Mouse (Mus musculus) CH12.LX (cell line): Measurements from ENCODE around the gene Nhp2. TPM values are rescaled to one million over a fixed set of nuclear protein-coding genes. Genes with fewer than 3 reads are reported as not detected.

ENCODE experiments used
- DNase-seq: peaks from one replicate; pipeline ENCODE4 v3.0.0-alpha.2; 2013; ENCODE audit errors: extremely low read depth
- H3K27ac ChIP-seq: 2 replicates; pipeline ENCODE4 v1.5.1; 2012; ENCODE audit warnings: low read depth, mild to moderate bottlenecking, control low read depth, moderate library complexity; ENCODE audit not compliant: insufficient read depth
- H3K27me3 ChIP-seq: replicated peaks from 2 replicates; pipeline ENCODE3; 2012; ENCODE audit warnings: inconsistent platforms
- H3K36me3 ChIP-seq, 2 experiments: replicated peaks in 1 of 2; 2 replicates each; pipeline versions ENCODE3 to v1.6.1; 2012; ENCODE audit warnings: inconsistent platforms in 1 of 2, low read length in 1 of 2, mild to moderate bottlenecking in 1 of 2, mixed read lengths in 1 of 2, moderate library complexity in 1 of 2; ENCODE audit not compliant: control insufficient read depth in 1 of 2, insufficient read depth in 1 of 2
- H3K4me1 ChIP-seq, 2 experiments: 2 replicates each; pipeline ENCODE4 v1.6.1; 2012; ENCODE audit warnings: inconsistent platforms in 1 of 2, moderate library complexity in 1 of 2; ENCODE audit not compliant: insufficient read depth in 2 of 2, control insufficient read depth in 1 of 2
- H3K4me2 ChIP-seq: 2 replicates; pipeline ENCODE4 v1.6.1; 2012; ENCODE audit warnings: low read depth, mild to moderate bottlenecking, control low read depth; ENCODE audit not compliant: poor library complexity, insufficient read depth, severe bottlenecking
- H3K4me3 ChIP-seq, 3 experiments: fragments of 150-350 bp in 1 of 3; sonication (generic) in 1 of 3; replicated peaks in 1 of 3; 2 replicates each; pipeline versions ENCODE3 to v1.5.1; 2011 to 2012; ENCODE audit warnings: low read depth in 2 of 3, low read length in 2 of 3, mild to moderate bottlenecking in 2 of 3, moderate library complexity in 2 of 3, control low read depth in 1 of 3, improper control_type of control experiment in 1 of 3, inconsistent platforms in 1 of 3, mixed read lengths in 1 of 3; ENCODE audit not compliant: poor library complexity in 1 of 3
- H3K79me2 ChIP-seq: replicated peaks from 2 replicates; pipeline ENCODE4 v1.6.1; 2012; ENCODE audit warnings: mild to moderate bottlenecking, moderate library complexity; ENCODE audit not compliant: control insufficient read depth, poor library complexity, insufficient read depth, severe bottlenecking; ENCODE audit errors: extremely low read depth
- H3K9ac ChIP-seq: 2 replicates; pipeline ENCODE4 v1.6.1; 2012; ENCODE audit warnings: low read depth, mild to moderate bottlenecking, control low read depth, moderate library complexity; ENCODE audit not compliant: insufficient read depth
- H3K9me3 ChIP-seq: replicated peaks from 2 replicates; pipeline ENCODE3; 2012; ENCODE audit warnings: low read length, inconsistent platforms, mixed read lengths
- CHD1 ChIP-seq: IDR thresholded peaks from 2 replicates; pipeline ENCODE4 v1.6.1; 2012; ENCODE audit warnings: low read depth, low read length, improper control_type of control experiment, inconsistent platforms
- CHD2 ChIP-seq: IDR thresholded peaks from 2 replicates; pipeline ENCODE4 v1.6.1; 2011; ENCODE audit warnings: low read length, improper control_type of control experiment
- CTCF ChIP-seq, 2 experiments: IDR thresholded peaks in 1 of 2; conservative IDR thresholded peaks in 1 of 2; 2 replicates each; pipeline ENCODE4 v1.5.1; 2011 to 2012; ENCODE audit warnings: low read depth in 2 of 2, low read length in 2 of 2, improper control_type of control experiment in 1 of 2, inconsistent platforms in 1 of 2, mild to moderate bottlenecking in 1 of 2, moderate library complexity in 1 of 2
- E2F4 ChIP-seq: IDR thresholded peaks from 2 replicates; pipeline ENCODE4 v1.6.1; 2011; ENCODE audit warnings: low read depth, low read length, improper control_type of control experiment; ENCODE audit not compliant: insufficient replicate concordance
- ELF1 ChIP-seq: IDR thresholded peaks from 2 replicates; pipeline ENCODE4 v1.6.1; 2014; ENCODE audit warnings: low read depth, mild to moderate bottlenecking, inconsistent platforms, low read length, improper control_type of control experiment
- EP300 ChIP-seq: IDR thresholded peaks from 2 replicates; pipeline ENCODE4 v1.6.1; 2011; ENCODE audit warnings: low read length, improper control_type of control experiment
- ETS1 ChIP-seq: conservative IDR thresholded peaks from 2 replicates; pipeline ENCODE4 v1.6.1; 2012; ENCODE audit warnings: low read depth, mild to moderate bottlenecking, inconsistent platforms, low read length, improper control_type of control experiment, moderate library complexity
- GABPA ChIP-seq: IDR thresholded peaks from 2 replicates; pipeline ENCODE4 v1.6.1; 2012; ENCODE audit warnings: low read depth, low read length, improper control_type of control experiment, inconsistent platforms; ENCODE audit not compliant: insufficient replicate concordance
- IRF4 ChIP-seq: IDR thresholded peaks from 2 replicates; pipeline ENCODE4 v1.6.1; 2014; ENCODE audit warnings: low read depth, mild to moderate bottlenecking, inconsistent platforms, low read length, improper control_type of control experiment
- JUND ChIP-seq: conservative IDR thresholded peaks from 2 replicates; pipeline ENCODE4 v1.6.1; 2011; ENCODE audit warnings: low read depth, low read length, improper control_type of control experiment
- KAT2A ChIP-seq: IDR thresholded peaks from 2 replicates; pipeline ENCODE4 v1.6.1; 2012; ENCODE audit warnings: low read length, improper control_type of control experiment, inconsistent platforms; ENCODE audit not compliant: insufficient replicate concordance
- MAZ ChIP-seq: IDR thresholded peaks from 2 replicates; pipeline ENCODE4 v1.6.1; 2012; ENCODE audit warnings: low read depth, mild to moderate bottlenecking, inconsistent platforms, low read length, improper control_type of control experiment, moderate library complexity
- MEF2A ChIP-seq: IDR thresholded peaks from 2 replicates; pipeline ENCODE4 v1.6.1; 2014; ENCODE audit warnings: low read depth, mild to moderate bottlenecking, inconsistent platforms, low read length, improper control_type of control experiment, borderline replicate concordance
- MXI1 ChIP-seq: IDR thresholded peaks from 2 replicates; pipeline ENCODE4 v1.6.1; 2011; ENCODE audit warnings: mild to moderate bottlenecking, low read depth, low read length, improper control_type of control experiment
- MYC ChIP-seq: IDR thresholded peaks from 2 replicates; pipeline ENCODE4 v1.6.1; 2011; ENCODE audit warnings: low read depth, mild to moderate bottlenecking, improper control_type of control experiment, low read length
- NELFE ChIP-seq: IDR thresholded peaks from 2 replicates; pipeline ENCODE4 v1.6.1; 2011; ENCODE audit warnings: low read depth, low read length, improper control_type of control experiment
- NRF1 ChIP-seq: IDR thresholded peaks from 2 replicates; pipeline ENCODE4 v1.6.1; 2014; ENCODE audit warnings: low read depth, mild to moderate bottlenecking, inconsistent platforms, low read length, improper control_type of control experiment, moderate library complexity
- PAX5 ChIP-seq: IDR thresholded peaks from 2 replicates; pipeline ENCODE4 v1.6.1; 2012; ENCODE audit warnings: low read length, inconsistent platforms, mixed read lengths
- POLR2A ChIP-seq: IDR thresholded peaks from 2 replicates; pipeline ENCODE4 v1.6.1; 2011; ENCODE audit warnings: low read depth, mild to moderate bottlenecking, improper control_type of control experiment, low read length
- POLR2AphosphoS2 ChIP-seq: IDR thresholded peaks from 2 replicates; pipeline ENCODE4 v1.6.1; 2011; ENCODE audit warnings: low read depth, low read length, improper control_type of control experiment
- RAD21 ChIP-seq: IDR thresholded peaks from 2 replicates; pipeline ENCODE4 v1.6.1; 2011; ENCODE audit warnings: low read depth, mild to moderate bottlenecking, low read length, improper control_type of control experiment, moderate library complexity
- RCOR1 ChIP-seq: conservative IDR thresholded peaks from 2 replicates; pipeline ENCODE4 v1.6.1; 2012; ENCODE audit warnings: low read depth, mild to moderate bottlenecking, inconsistent platforms, low read length, improper control_type of control experiment
- SIN3A ChIP-seq: IDR thresholded peaks from 2 replicates; pipeline ENCODE4 v1.6.1; 2012; ENCODE audit warnings: low read length, improper control_type of control experiment, inconsistent platforms
- SMC3 ChIP-seq: IDR thresholded peaks from 2 replicates; pipeline ENCODE4 v1.6.1; 2011; ENCODE audit warnings: low read depth, low read length, improper control_type of control experiment
- TBP ChIP-seq: conservative IDR thresholded peaks from 2 replicates; pipeline ENCODE4 v1.6.1; 2011; ENCODE audit warnings: low read depth, low read length, improper control_type of control experiment
- TCF12 ChIP-seq: IDR thresholded peaks from 2 replicates; pipeline ENCODE4 v1.6.1; 2014; ENCODE audit warnings: low read depth, mild to moderate bottlenecking, inconsistent platforms, low read length, improper control_type of control experiment
- USF2 ChIP-seq: conservative IDR thresholded peaks from 2 replicates; pipeline ENCODE4 v1.6.1; 2011; ENCODE audit warnings: low read depth, low read length, improper control_type of control experiment
- ZC3H11A ChIP-seq: IDR thresholded peaks from 2 replicates; pipeline ENCODE4 v1.6.1; 2012; ENCODE audit warnings: low read depth, mild to moderate bottlenecking, inconsistent platforms, low read length, improper control_type of control experiment
- ZKSCAN1 ChIP-seq: IDR thresholded peaks from 2 replicates; pipeline ENCODE4 v1.6.1; 2012; ENCODE audit warnings: low read depth, inconsistent platforms, low read length, improper control_type of control experiment, borderline replicate concordance
- ZMIZ1 ChIP-seq: IDR thresholded peaks from 2 replicates; pipeline ENCODE4 v1.6.1; 2012; ENCODE audit warnings: low read depth, mild to moderate bottlenecking, inconsistent platforms, low read length, improper control_type of control experiment
- ZNF384 ChIP-seq: IDR thresholded peaks from 2 replicates; pipeline ENCODE4 v1.6.1; 2012; ENCODE audit warnings: low read depth, low read length, improper control_type of control experiment, inconsistent platforms
- dilution Hi-C: fragments of 300-500 bp; cut with MboI; formaldehyde crosslinking; loops from 2 replicates; pipeline ENCODE4 v1.14.3; 2020; ENCODE audit warnings: low sequenced_read_pairs; ENCODE audit not compliant: extremely low pct_unique_long_range_greater_than_20kb, extremely low pct_ligation_motif_present
- in situ Hi-C: fragments of 300-500 bp; cut with MboI; formaldehyde crosslinking; loops from 3 replicates; pipeline ENCODE4 v1.14.3; 2019; ENCODE audit warnings: low sequenced_read_pairs, low pct_ligation_motif_present, low pct_unique_long_range_greater_than_20kb, mixed read lengths
- polyA plus RNA-seq: library from polyadenylated mRNA; unstranded; fragments of >175 nt; gene quantifications from 2 replicates; pipeline ENCODE4 v1.2.1, GENCODE M21; 2012; ENCODE audit warnings: low read depth; ENCODE audit not compliant: insufficient read length
- total RNA-seq, 2 experiments: library from RNA; depleted of rRNA; stranded (reverse); fragments of 300-350 nt in 1 of 2; fragments of >200 nt in 1 of 2; gene quantifications; 2 replicates each; pipeline ENCODE4 v1.2.3; 2012 to 2014

Nhp2 gene
- total and polyA plus RNA-seq, 3 experiments: 489 to 847 (median 722) TPM

GRCm38 (mm10) chr11:51650261-51650660, 30.7 kb downstream of the Nhp2 start:
- H3K9me3 ChIP-seq: peaks cover 8% of the 10 kb centered on the region
- in situ Hi-C loops: no loop called here
- H3K36me3 ChIP-seq: peaks cover 4 to 31% of the 10 kb centered on the region in 2 experiments
- no peaks in the 10 kb centered on the region for H3K27me3 ChIP-seq
- dilution Hi-C loops: no loop called here
- peak overlapping the region; percentile 12; the same call in 1 of the 2 replicates for H3K27ac ChIP-seq
- TF ChIP-seq SIN3A (peak; percentile 1; the same call in 1 of the 2 replicates), MYC (no peak)
- peak overlapping the region; percentile 61 for H3K9ac ChIP-seq
- peaks cover 6% of the 10 kb centered on the region; the same call in 1 of the 2 replicates for H3K79me2 ChIP-seq
- no peak for DNase-seq
- H3K4me1 ChIP-seq: peaks cover 31 to 48% of the 10 kb centered on the region in 2 experiments
- peak overlapping the region; percentile 80 to 99 (median 80) for H3K4me3 ChIP-seq
- peak overlapping the region; percentile 41 for H3K4me2 ChIP-seq

GRCm38 (mm10) chr11:51650691-51651515, 31.4 kb downstream of the Nhp2 start, which contains the start of the genes N4bp3 and D930048N14Rik:
Gene N4bp3, minus strand, starts transcription at chr11:51650842.
Gene D930048N14Rik, plus strand, starts transcription at chr11:51650954.
- peak within 1 kb of the TSS; percentile 61 for H3K9ac ChIP-seq
- dilution Hi-C loops (no loop called here), in situ Hi-C loops (no loop called here)
- H3K4me3 ChIP-seq: peak within 1 kb of the TSS; percentile 80 to 99 (median 80)
- peaks cover 6% of the 10 kb centered on the region; the same call in 1 of the 2 replicates for H3K79me2 ChIP-seq
- peaks cover 25 to 42% of the 10 kb centered on the region in 2 experiments for H3K4me1 ChIP-seq
- peaks cover 8% of the 10 kb centered on the region for H3K9me3 ChIP-seq
- peaks cover 3 to 26% of the 10 kb centered on the region in 2 experiments for H3K36me3 ChIP-seq
- peak within 1 kb of the TSS; percentile 67 for H3K4me2 ChIP-seq
- no peaks in the 10 kb centered on the region for H3K27me3 ChIP-seq
- H3K27ac ChIP-seq: peak within 1 kb of the TSS; percentile 12; the same call in 1 of the 2 replicates
- DNase-seq: peak; percentile 61
- TF ChIP-seq CHD2: no peak
- TF ChIP-seq ETS1: no peak
- TF ChIP-seq ZNF384: no peak
- TF ChIP-seq ZC3H11A: no peak
- TF ChIP-seq CHD1: no peak
- peak; percentile 77; the same call in 1 of the 2 replicates for TF ChIP-seq POLR2A
- no peak for TF ChIP-seq JUND
- TF ChIP-seq ZKSCAN1: no peak
- TF ChIP-seq NRF1: peak; percentile 47; the same call in 1 of the 2 replicates
- TF ChIP-seq MYC: peak; percentile 40; the same call in 1 of the 2 replicates
- no peak for TF ChIP-seq POLR2AphosphoS2
- no peak; the same call in none of the 2 replicates for TF ChIP-seq ELF1
- no peak for TF ChIP-seq GABPA
- no peak for TF ChIP-seq PAX5
- 0 out of 2 replicates have a peak, but pooled peaks have one; percentile 60 for TF ChIP-seq KAT2A
- no peak for TF ChIP-seq CTCF (conservative IDR thresholded peaks at IDR 0.05 in 1 of 2, IDR thresholded peaks at IDR 0.05 in 1 of 2; ENCODE audit: low read depth in 2 of 2, low read length in 2 of 2)
- TF ChIP-seq RCOR1: no peak
- peak; percentile 86; the same call in 1 of the 2 replicates for TF ChIP-seq MAZ
- TF ChIP-seq RAD21: no peak
- TF ChIP-seq TBP: no peak; the same call in 1 of the 2 replicates
- TF ChIP-seq TCF12: peak; percentile 85
- TF ChIP-seq MEF2A: peak; percentile 69; the same call in 1 of the 2 replicates
- no peak for TF ChIP-seq SMC3
- TF ChIP-seq EP300: no peak
- TF ChIP-seq MXI1: peak; percentile 90
- TF ChIP-seq IRF4: peak; percentile 63
- TF ChIP-seq ZMIZ1: no peak
- no peak for TF ChIP-seq USF2
- peak; percentile 68 for TF ChIP-seq NELFE
- TF ChIP-seq E2F4: no peak
